Mouse (Mus musculus): ENCODE measurements at regions not wholly inside any gene's neighbourhood (a gene's known extent, or its start where the extent isn't known, plus 50 kb on each side); places are given as distances from the start of the nearest gene placed in this dataset.
A peak's percentile ranks its signal among the peaks of the same experiment; 100 is the strongest.

- ATAC-seq = no peak
- 54% methylated on average over 2 of the region's 2 CpGs for WGBS
- Histone ChIP-seq H3K9ac (ENCODE audit: low read depth, low read length) (no peak overlapping the region), H3K4me1 (ENCODE audit: control insufficient read depth, insufficient read depth, low read depth, low read length) (no peaks in the 10 kb centered on the region), H3K4me2 (ENCODE audit: low read length) (no peak overlapping the region), H3K4me3 (ENCODE audit: low read length) (no peak overlapping the region), H3K27me3 (replicated peaks; ENCODE audit: control insufficient read depth, insufficient read depth, low read length) (no peaks in the 10 kb centered on the region), H3K9me3 (ENCODE audit: control insufficient read depth, low read length) (no peaks in the 10 kb centered on the region), H3K36me3 (ENCODE audit: control insufficient read depth, insufficient read depth, low read length) (no peaks in the 10 kb centered on the region), H3K27ac (ENCODE audit: low read depth, low read length) (no peak overlapping the region)
Observed at GRCm38 (mm10) chr1:115417645-115418044, 266.9 kb upstream of the Cntnap5a start.

DNA sequence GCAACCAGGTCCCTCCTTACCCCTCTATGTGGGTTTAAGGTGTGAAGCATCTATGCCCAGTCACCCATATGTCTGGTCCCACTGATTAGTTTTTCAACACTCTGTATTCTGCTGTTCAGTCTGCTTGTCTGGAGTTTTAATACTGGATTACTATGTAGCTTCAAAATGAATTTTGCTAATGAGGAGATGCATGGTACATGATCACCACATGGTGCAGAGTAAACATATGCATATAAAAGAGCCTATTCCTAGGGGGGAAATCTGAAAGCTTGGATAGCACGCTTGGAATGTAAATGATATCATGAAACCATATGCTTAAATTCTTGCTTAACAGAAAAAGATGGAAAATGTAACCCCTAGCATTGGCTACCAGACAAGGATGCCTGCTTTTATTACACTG lies 262.1 kb upstream of the Cntnap5a start:
- H3K36me3 ChIP-seq (ENCODE audit: control insufficient read depth, insufficient read depth, low read length) = no peaks in the 10 kb centered on the region
- peak; percentile 48; the same call in 1 of the 2 replicates for ATAC-seq
- H3K4me3 ChIP-seq (ENCODE audit: low read length) = no peak overlapping the region
- no peaks in the 10 kb centered on the region for H3K9me3 ChIP-seq (ENCODE audit: control insufficient read depth, low read length)
- no peak overlapping the region for H3K4me2 ChIP-seq (ENCODE audit: low read length)
- H3K27ac ChIP-seq (ENCODE audit: low read depth, low read length) = no peak overlapping the region
- H3K9ac ChIP-seq (ENCODE audit: low read depth, low read length) = no peak overlapping the region
- WGBS = 26% methylated on average over 1 of the region's 1 CpGs
- H3K27me3 ChIP-seq (replicated peaks; ENCODE audit: control insufficient read depth, insufficient read depth, low read length) = no peaks in the 10 kb centered on the region
- no peaks in the 10 kb centered on the region for H3K4me1 ChIP-seq (ENCODE audit: control insufficient read depth, insufficient read depth, low read depth, low read length)

DNA sequence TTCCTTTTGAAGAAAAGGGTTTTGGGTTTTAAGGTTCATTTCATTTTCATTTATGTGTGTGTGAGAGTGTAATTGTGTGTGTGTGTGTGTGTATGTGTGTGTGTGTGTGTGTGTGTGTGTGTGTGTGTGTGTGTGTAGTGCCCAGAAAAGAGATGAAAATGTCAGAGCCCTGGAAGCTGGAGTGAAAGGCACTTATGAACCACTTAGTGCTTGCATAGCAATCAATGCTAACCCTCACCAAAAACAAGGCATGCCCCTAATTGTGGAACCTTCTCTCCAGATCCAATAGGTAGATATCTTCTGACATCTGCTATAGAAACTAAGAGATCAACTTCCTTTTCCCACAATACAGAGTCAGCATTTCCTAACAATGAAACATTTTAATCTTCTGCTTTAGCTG lies 261.6 kb upstream of the Cntnap5a start:
- Histone ChIP-seq H3K9me3 (ENCODE audit: control insufficient read depth, low read length) (no peaks in the 10 kb centered on the region), H3K27me3 (replicated peaks; ENCODE audit: control insufficient read depth, insufficient read depth, low read length) (no peaks in the 10 kb centered on the region), H3K27ac (ENCODE audit: low read depth, low read length) (no peak overlapping the region), H3K4me2 (ENCODE audit: low read length) (no peak overlapping the region), H3K9ac (ENCODE audit: low read depth, low read length) (no peak overlapping the region), H3K4me1 (ENCODE audit: control insufficient read depth, insufficient read depth, low read depth, low read length) (no peaks in the 10 kb centered on the region), H3K4me3 (ENCODE audit: low read length) (no peak overlapping the region), H3K36me3 (ENCODE audit: control insufficient read depth, insufficient read depth, low read length) (no peaks in the 10 kb centered on the region)
- no peak for ATAC-seq
